Mouse (Mus musculus): Measurements from ENCODE around the gene Rhox6. TPM values are rescaled to one million over a fixed set of nuclear protein-coding genes. Genes with fewer than 3 reads are reported as not detected.
"Not testable (repeated sequence)": the region's sequence is repeated elsewhere in the genome, so short reads cannot be mapped to it uniquely, and the experiment has no call there.

Gene Rhox6
- not detected in 2 replicates for polyA plus RNA-seq (2012; rRNA removed)

DNA sequence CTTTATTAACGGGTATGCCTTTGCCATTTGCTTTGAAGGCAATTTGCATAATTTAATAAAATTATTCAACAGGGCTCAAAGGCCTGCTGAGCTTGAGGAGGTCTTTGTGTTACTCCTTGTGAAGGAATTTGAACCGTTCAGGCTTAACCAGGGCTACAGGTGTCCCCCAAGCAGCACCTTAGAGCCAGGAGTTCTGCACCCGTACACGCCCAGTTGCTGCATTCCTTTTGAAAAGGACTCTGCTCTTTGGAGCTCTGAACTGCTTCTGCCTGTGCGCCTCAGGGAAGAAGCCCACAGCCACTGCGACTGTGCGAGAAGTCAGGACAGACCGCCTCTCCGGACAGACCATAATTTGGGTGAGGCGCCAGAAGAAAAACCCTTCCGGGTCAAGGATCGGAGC, at the start of gene Rhox6:
TSS of gene Rhox6 (plus strand) at position 301 of the 400 bp plus-strand sequence.
- not testable (repeated sequence) for H3K27ac ChIP-seq (ENCODE audit: insufficient read depth, low read depth, low read length)
- WGBS = 75% methylated on average over 4 of the region's 12 CpGs

DNA sequence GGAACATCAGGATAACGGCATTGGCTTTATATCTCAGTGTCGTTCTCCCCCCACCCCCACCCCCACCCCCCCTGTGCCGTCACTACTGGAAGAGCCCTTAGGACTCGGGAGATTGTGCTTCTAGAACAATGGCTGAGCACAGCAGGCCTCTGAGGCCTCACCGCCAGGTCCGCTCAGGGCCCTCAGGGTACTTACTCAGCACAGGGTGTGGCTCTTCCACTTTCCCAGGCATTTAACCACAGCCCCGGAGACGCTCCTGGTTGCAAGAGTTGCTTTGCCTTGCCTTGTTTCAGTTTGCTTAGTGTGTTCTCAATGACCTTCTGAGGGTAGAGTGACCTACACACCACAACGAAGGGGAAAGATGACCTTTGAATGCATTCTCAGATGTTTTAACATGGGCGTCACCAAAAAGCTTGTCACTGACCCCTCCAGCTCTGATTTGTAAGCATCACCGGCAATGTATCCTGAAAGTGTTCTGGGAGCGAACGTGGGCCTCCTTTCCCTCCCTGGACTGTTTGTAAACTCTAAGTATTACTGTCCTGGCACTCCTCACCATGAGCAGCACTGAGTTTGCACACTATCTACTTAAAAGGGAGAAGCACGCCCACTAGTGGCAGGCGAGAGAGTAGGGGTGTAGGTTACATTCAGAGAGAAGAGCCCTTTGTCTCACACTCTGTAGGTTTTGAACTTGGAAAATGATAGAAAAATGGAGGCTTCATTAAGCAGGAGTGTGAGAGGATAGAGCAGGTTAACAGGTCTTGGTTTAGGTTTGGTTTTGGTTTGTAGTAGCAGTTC, 19.2 kb upstream of the Rhox6 start:
- Histone ChIP-seq H3K4me3 (ENCODE audit: low read depth, low read length) (no peak overlapping the region), H3K36me3 (ENCODE audit: control insufficient read depth, insufficient read depth, low read length) (no peaks in the 10 kb centered on the region), H3K27ac (ENCODE audit: insufficient read depth, low read depth, low read length) (no peak overlapping the region), H3K4me1 (ENCODE audit: control insufficient read depth, insufficient read depth, insufficient read length, low read length) (no peaks in the 10 kb centered on the region), H3K27me3 (ENCODE audit: control insufficient read depth, insufficient read depth, low read length) (no peaks in the 10 kb centered on the region)
- 71% methylated on average over 15 of the region's 15 CpGs for WGBS
- TF ChIP-seq POLR2A (IDR thresholded peaks at IDR 0.05; ENCODE audit: low read depth, low read length) (no peak), CTCF (IDR thresholded peaks at IDR 0.05; ENCODE audit: extremely low read depth, insufficient read length, insufficient replicate concordance, low read depth, low read length) (no peak)

More for the DNA sequence above, at the start of gene Rhox6:
- not testable (repeated sequence) for H3K36me3 ChIP-seq (ENCODE audit: control insufficient read depth, insufficient read depth, low read length); H3K4me1 ChIP-seq (ENCODE audit: control insufficient read depth, insufficient read depth, insufficient read length, low read length); H3K4me3 ChIP-seq (ENCODE audit: low read depth, low read length); H3K27me3 ChIP-seq (ENCODE audit: control insufficient read depth, insufficient read depth, low read length)

DNA sequence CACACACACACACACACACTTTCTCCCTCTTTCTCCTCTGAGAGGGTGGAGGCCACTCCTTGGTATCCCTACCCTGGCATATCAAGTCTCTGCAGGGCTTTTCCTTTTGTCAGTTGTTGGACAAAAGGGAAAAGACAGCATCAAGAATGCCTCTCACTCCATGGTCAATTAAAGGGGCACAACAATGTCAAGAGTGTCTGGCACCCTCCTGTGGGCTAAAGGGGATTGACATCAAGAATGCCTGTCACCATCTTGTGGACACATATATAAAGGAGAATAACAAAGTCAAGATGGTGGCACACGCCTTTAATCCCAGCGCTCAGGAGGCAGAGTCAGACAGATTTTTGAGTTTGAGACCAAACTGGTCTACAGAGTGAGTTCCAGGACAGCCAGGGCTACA, 17.3 kb upstream of the Rhox6 start:
- H3K36me3 ChIP-seq (ENCODE audit: control insufficient read depth, insufficient read depth, low read length) = no peaks in the 10 kb centered on the region
- no peaks in the 10 kb centered on the region for H3K4me1 ChIP-seq (ENCODE audit: control insufficient read depth, insufficient read depth, insufficient read length, low read length)
- 88% methylated on average over 2 of the region's 2 CpGs for WGBS
- H3K27me3 ChIP-seq (ENCODE audit: control insufficient read depth, insufficient read depth, low read length) = no peaks in the 10 kb centered on the region
- no peak overlapping the region for H3K4me3 ChIP-seq (ENCODE audit: low read depth, low read length)
- H3K27ac ChIP-seq (ENCODE audit: insufficient read depth, low read depth, low read length) = no peak overlapping the region
- no peak for TF ChIP-seq POLR2A (IDR thresholded peaks at IDR 0.05; ENCODE audit: low read depth, low read length)
- no peak for TF ChIP-seq CTCF (IDR thresholded peaks at IDR 0.05; ENCODE audit: extremely low read depth, insufficient read length, insufficient replicate concordance, low read depth, low read length)

DNA sequence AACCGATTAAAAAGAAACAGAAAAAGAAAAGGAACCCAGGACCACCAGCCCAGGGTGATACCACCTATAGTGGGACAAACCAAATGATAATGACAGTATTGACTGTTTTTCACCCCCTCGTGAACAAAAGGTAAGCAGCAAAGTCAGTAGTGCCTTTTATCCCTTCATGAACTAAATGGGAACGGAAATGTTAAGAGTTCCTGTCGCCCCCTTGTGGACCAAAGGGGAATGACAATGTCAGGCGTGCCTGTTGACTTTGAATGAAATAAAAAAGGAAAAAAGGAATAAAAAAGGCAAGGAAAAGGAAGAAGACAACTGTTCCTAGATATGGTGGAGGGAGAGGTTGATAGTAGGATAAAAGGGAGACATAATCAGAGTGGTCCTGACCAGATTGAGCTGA, 15.5 kb upstream of the Rhox6 start:
- TF ChIP-seq POLR2A (IDR thresholded peaks at IDR 0.05; ENCODE audit: low read depth, low read length) = no peak
- no peak for TF ChIP-seq CTCF (IDR thresholded peaks at IDR 0.05; ENCODE audit: extremely low read depth, insufficient read length, insufficient replicate concordance, low read depth, low read length)
- Histone ChIP-seq H3K27me3 (ENCODE audit: control insufficient read depth, insufficient read depth, low read length) (no peaks in the 10 kb centered on the region), H3K27ac (ENCODE audit: insufficient read depth, low read depth, low read length) (no peak overlapping the region), H3K4me3 (ENCODE audit: low read depth, low read length) (no peak overlapping the region), H3K36me3 (ENCODE audit: control insufficient read depth, insufficient read depth, low read length) (no peaks in the 10 kb centered on the region), H3K4me1 (ENCODE audit: control insufficient read depth, insufficient read depth, insufficient read length, low read length) (no peaks in the 10 kb centered on the region)
- WGBS = 24% methylated on average over 5 of the region's 5 CpGs

DNA sequence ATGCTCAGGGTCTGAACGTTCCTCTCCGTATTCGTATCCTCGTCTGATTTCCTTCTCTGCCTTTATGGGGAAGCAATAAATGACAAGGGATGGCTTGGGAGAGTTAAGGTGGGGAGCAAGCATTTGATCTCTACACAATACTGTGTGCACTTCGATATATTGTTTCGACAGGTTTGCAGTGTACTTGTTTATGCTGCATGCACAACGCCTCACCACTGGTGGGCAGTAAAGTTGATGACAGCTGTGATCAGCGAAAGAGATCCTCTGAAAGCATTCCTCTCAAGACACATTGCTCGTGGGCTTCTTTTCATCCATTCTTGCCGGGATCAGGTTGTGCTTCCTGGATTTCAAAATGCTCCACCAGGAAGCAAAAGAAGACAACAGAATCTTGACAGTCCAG, 11.0 kb upstream of the Rhox6 start:
- Histone ChIP-seq H3K36me3 (ENCODE audit: control insufficient read depth, insufficient read depth, low read length) (no peaks in the 10 kb centered on the region), H3K27me3 (ENCODE audit: control insufficient read depth, insufficient read depth, low read length) (no peaks in the 10 kb centered on the region), H3K4me1 (ENCODE audit: control insufficient read depth, insufficient read depth, insufficient read length, low read length) (no peaks in the 10 kb centered on the region), H3K27ac (ENCODE audit: insufficient read depth, low read depth, low read length) (no peak overlapping the region), H3K4me3 (ENCODE audit: low read depth, low read length) (peak overlapping the region; percentile 36; the same call in 1 of the 2 replicates)
- WGBS = 51% methylated on average over 10 of the region's 10 CpGs
- no peak for TF ChIP-seq CTCF (IDR thresholded peaks at IDR 0.05; ENCODE audit: extremely low read depth, insufficient read length, insufficient replicate concordance, low read depth, low read length)
- TF ChIP-seq POLR2A (IDR thresholded peaks at IDR 0.05; ENCODE audit: low read depth, low read length) = no peak

DNA sequence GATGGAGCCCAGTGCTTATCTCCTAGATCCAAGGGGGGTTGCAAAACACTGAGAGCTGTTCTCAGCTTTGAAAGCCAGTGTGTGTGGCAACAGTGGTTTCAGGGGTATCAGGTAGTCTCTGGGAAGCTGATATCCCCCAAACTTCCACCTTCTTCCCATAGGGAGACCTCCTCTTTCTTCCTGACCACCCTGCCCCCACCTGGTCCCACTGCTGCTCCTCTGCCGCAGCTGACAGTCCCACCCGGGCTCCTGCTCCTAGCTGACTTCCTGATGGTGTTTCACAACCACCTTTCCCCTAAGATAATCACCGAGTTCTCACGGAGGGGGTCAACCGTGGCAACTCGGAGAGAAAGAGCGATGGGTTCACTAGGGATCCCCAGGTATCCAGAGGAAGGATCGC, 4.7 kb downstream of the Rhox6 start, which contains the start of gene Rhox7a:
TSS of gene Rhox7a (plus strand) at position 301 of the 400 bp plus-strand sequence.
- 60% methylated on average over 8 of the region's 8 CpGs for WGBS
- H3K4me3 ChIP-seq (ENCODE audit: low read depth, low read length); H3K27ac ChIP-seq (ENCODE audit: insufficient read depth, low read depth, low read length); H3K4me1 ChIP-seq (ENCODE audit: control insufficient read depth, insufficient read depth, insufficient read length, low read length); H3K27me3 ChIP-seq (ENCODE audit: control insufficient read depth, insufficient read depth, low read length); H3K36me3 ChIP-seq (ENCODE audit: control insufficient read depth, insufficient read depth, low read length): not testable (repeated sequence)

DNA sequence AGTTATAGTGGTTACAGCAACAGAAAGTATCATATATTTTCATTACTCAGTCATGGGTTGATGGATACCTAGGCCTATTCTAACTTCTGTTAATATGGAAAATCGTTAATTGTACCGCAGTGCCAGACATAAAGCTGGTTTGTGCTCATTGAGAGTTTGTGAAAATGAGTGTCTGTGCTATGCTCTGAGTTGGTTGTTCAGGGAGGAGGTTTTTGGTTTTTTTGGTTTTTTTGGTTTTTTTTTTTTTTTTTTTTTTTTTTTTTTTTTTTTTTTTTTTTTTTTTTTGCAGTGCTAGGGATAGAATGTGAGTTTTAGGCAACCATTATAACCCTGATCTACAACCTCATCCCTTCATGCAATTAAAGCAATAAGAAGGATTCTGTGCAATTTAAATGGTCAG, 44.9 kb downstream of the Rhox6 start:
- H3K4me3 ChIP-seq (ENCODE audit: low read depth, low read length) = no peak overlapping the region

More for the DNA sequence above, 44.9 kb downstream of the Rhox6 start:
- TF ChIP-seq POLR2A (IDR thresholded peaks at IDR 0.05; ENCODE audit: low read depth, low read length) (no peak), CTCF (IDR thresholded peaks at IDR 0.05; ENCODE audit: extremely low read depth, insufficient read length, insufficient replicate concordance, low read depth, low read length) (no peak)
- Histone ChIP-seq H3K4me1 (ENCODE audit: control insufficient read depth, insufficient read depth, insufficient read length, low read length) (no peaks in the 10 kb centered on the region), H3K36me3 (ENCODE audit: control insufficient read depth, insufficient read depth, low read length) (no peaks in the 10 kb centered on the region), H3K27me3 (ENCODE audit: control insufficient read depth, insufficient read depth, low read length) (no peaks in the 10 kb centered on the region), H3K27ac (ENCODE audit: insufficient read depth, low read depth, low read length) (no peak overlapping the region)
- WGBS = 94% methylated on average over 2 of the region's 2 CpGs
